Mouse (Mus musculus): Measurements from ENCODE around the gene Scgb2b17.
"Not testable (repeated sequence)": the region's sequence is repeated elsewhere in the genome, so short reads cannot be mapped to it uniquely, and the experiment has no call there.

Gene Scgb2b17

DNA sequence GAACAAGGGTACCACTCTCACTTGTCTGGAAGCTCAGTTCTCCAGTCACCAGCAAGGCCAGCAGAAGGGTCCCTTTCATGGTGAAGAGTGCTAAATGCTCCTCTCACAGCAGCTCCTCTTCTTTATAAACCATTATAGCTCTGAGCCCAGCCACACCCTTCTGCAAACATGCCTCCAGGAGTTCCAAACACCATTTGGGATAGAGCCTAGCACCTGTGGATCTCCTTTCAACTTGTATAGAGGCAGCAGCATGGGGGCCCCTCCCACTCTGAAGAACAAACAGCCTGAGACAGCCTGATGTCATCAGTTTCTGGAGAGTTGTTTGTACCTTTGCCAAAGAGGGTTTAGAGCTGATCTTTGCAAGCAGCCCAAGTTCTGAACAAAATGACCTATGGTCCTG is at the start of gene Scgb2b17:
Gene Scgb2b17 (minus strand): TSS at position 101 of the 400 bp plus-strand sequence.
- DNase-seq (ENCODE audit: inconsistent age in 2 of 2, low spot score in 1 of 2): not testable (repeated sequence)

DNA sequence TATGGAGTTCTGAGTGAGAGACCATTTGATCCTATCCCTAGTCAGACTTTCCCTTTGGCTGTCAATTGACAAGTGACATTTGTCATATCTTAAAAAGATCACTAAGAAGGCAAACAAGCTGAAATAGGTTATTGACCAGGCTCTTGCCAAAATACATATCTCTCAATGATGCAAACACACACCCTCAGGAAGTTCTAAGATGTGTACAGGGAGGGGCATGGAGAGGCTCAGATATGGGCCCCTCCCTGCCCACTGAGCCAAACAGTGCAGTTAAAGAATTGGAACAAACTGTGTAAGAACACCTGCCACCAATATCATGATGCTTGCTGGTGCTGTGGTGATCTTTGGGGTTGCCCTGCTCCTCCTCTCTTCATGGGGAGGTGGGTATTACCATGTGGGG is 6.8 kb upstream of the Scgb2b17 start, which contains the start of gene Scgb1b17:
Gene Scgb1b17 (plus strand): TSS at position 301 of the 400 bp plus-strand sequence.
- DNase-seq (ENCODE audit: inconsistent age in 2 of 2, low spot score in 1 of 2): not testable (repeated sequence)

All from adrenal gland, adult (tissue).